Mouse (Mus musculus) lung, embryonic 16.5 days (tissue): ENCODE measurements at regions not wholly inside any gene's neighbourhood (a gene's known extent, or its start where the extent isn't known, plus 50 kb on each side); places are given as distances from the start of the nearest gene placed in this dataset.

Experiments
- ATAC-seq: fragments of 200-750 bp; cut with Nextera tagmentation; 2 replicates; pipeline ENCODE4 v1.8.0; 2017; ENCODE audit warnings: low read depth, mild to moderate bottlenecking, moderate library complexity
- H3K27ac ChIP-seq: fragments of 300-500 bp; sonication (generic); 2 replicates; pipeline ENCODE4 v1.5.1; 2014; ENCODE audit warnings: mild to moderate bottlenecking, control low read depth, low read length
- H3K27me3 ChIP-seq: fragments of 300-500 bp; sonication (generic); 2 replicates; pipeline ENCODE4 v1.6.1; 2014; ENCODE audit warnings: low read depth, low read length, mixed read lengths; ENCODE audit not compliant: control insufficient read depth, insufficient read depth
- H3K36me3 ChIP-seq: fragments of 300-500 bp; sonication (generic); 2 replicates; pipeline ENCODE4 v1.6.1; 2014; ENCODE audit warnings: low read length; ENCODE audit not compliant: control insufficient read depth, insufficient read depth
- H3K4me1 ChIP-seq: fragments of 300-500 bp; sonication (generic); replicated peaks from 2 replicates; pipeline ENCODE4 v1.6.1; 2014; ENCODE audit warnings: low read length, mixed read lengths; ENCODE audit not compliant: control insufficient read depth, insufficient read depth
- H3K4me2 ChIP-seq: fragments of 300-500 bp; sonication (generic); 2 replicates; pipeline ENCODE4 v1.6.1; 2014; ENCODE audit warnings: low read depth, low read length, control low read depth
- H3K4me3 ChIP-seq: fragments of 300-500 bp; sonication (generic); 2 replicates; pipeline ENCODE4 v1.5.1; 2014; ENCODE audit warnings: mild to moderate bottlenecking, low read length, control low read depth
- H3K9ac ChIP-seq: fragments of 300-500 bp; sonication (generic); 2 replicates; pipeline ENCODE4 v1.6.1; 2014; ENCODE audit warnings: low read length, control low read depth
- H3K9me3 ChIP-seq: fragments of 300-500 bp; sonication (generic); 2 replicates; pipeline ENCODE4 v1.6.1; 2016; ENCODE audit warnings: low read length; ENCODE audit not compliant: control insufficient read depth
- WGBS: fragments of 180-500 bp; shearing (Covaris S2); extraction: QIAGEN DNeasy Blood & Tissue Kit; methylation state at CpG from one replicate; pipeline ENCODE4 v1.1.7; 2014; 5-methylcytosine and 5-hydroxymethylcytosine counted together

GRCm38 (mm10) chr17:14532298-14532978 lies 161.6 kb downstream of the Thbs2 start:
- no peak overlapping the region for H3K27ac ChIP-seq
- H3K4me2 ChIP-seq = no peak overlapping the region
- peaks cover 13% of the 10 kb centered on the region; the same call in 1 of the 2 replicates for H3K27me3 ChIP-seq
- 53% methylated on average over 8 of the region's 8 CpGs for WGBS
- peak; percentile 73; the same call in 1 of the 2 replicates for ATAC-seq
- no peaks in the 10 kb centered on the region for H3K36me3 ChIP-seq
- no peaks in the 10 kb centered on the region for H3K9me3 ChIP-seq
- H3K4me3 ChIP-seq = no peak overlapping the region
- no peak overlapping the region for H3K9ac ChIP-seq
- no peaks in the 10 kb centered on the region for H3K4me1 ChIP-seq

GRCm38 (mm10) chr17:14531796-14532195 lies 162.2 kb downstream of the Thbs2 start:
- ATAC-seq = no peak
- H3K9ac ChIP-seq = no peak overlapping the region
- no peak overlapping the region for H3K4me2 ChIP-seq
- H3K9me3 ChIP-seq = no peaks in the 10 kb centered on the region
- H3K36me3 ChIP-seq = no peaks in the 10 kb centered on the region
- no peak overlapping the region for H3K27ac ChIP-seq
- no peak overlapping the region for H3K4me3 ChIP-seq
- H3K27me3 ChIP-seq = peaks cover 13% of the 10 kb centered on the region; the same call in 1 of the 2 replicates
- 77% methylated on average over 3 of the region's 3 CpGs for WGBS
- no peaks in the 10 kb centered on the region for H3K4me1 ChIP-seq

- Histone ChIP-seq H3K9ac (no peak overlapping the region), H3K4me3 (no peak overlapping the region), H3K27ac (no peak overlapping the region), H3K27me3 (peaks cover 13% of the 10 kb centered on the region), H3K36me3 (no peaks in the 10 kb centered on the region), H3K4me2 (no peak overlapping the region), H3K4me1 (no peaks in the 10 kb centered on the region), H3K9me3 (no peaks in the 10 kb centered on the region)
- no peak for ATAC-seq
- 79% methylated on average over 2 of the region's 2 CpGs for WGBS
Measured at GRCm38 (mm10) chr17:14527691-14528090, 166.3 kb downstream of the Thbs2 start.

- Histone ChIP-seq H3K36me3 (no peaks in the 10 kb centered on the region), H3K9ac (no peak overlapping the region), H3K4me1 (no peaks in the 10 kb centered on the region), H3K27ac (no peak overlapping the region), H3K4me2 (no peak overlapping the region), H3K4me3 (no peak overlapping the region), H3K9me3 (no peaks in the 10 kb centered on the region), H3K27me3 (peaks cover 26% of the 10 kb centered on the region)
- 80% methylated on average over 7 of the region's 7 CpGs for WGBS
- ATAC-seq = no peak
Measured at GRCm38 (mm10) chr17:14525255-14525654, 168.8 kb downstream of the Thbs2 start.

- 43% methylated on average over 13 of the region's 13 CpGs for WGBS
Measured at GRCm38 (mm10) chr17:14524426-14525236, 169.4 kb downstream of the Thbs2 start.

GRCm38 (mm10) chr17:14522011-14522410 lies 172.0 kb downstream of the Thbs2 start:
- Histone ChIP-seq H3K4me3 (no peak overlapping the region), H3K9ac (no peak overlapping the region), H3K27ac (no peak overlapping the region), H3K9me3 (no peaks in the 10 kb centered on the region), H3K36me3 (no peaks in the 10 kb centered on the region), H3K4me1 (no peaks in the 10 kb centered on the region), H3K4me2 (no peak overlapping the region), H3K27me3 (peaks cover 23% of the 10 kb centered on the region)
- ATAC-seq = no peak
- 67% methylated on average over 2 of the region's 2 CpGs for WGBS

More at GRCm38 (mm10) chr17:14524426-14525236, 169.4 kb downstream of the Thbs2 start:
- Histone ChIP-seq H3K4me3 (no peak overlapping the region), H3K9ac (no peak overlapping the region), H3K4me2 (no peak overlapping the region), H3K27ac (no peak overlapping the region), H3K9me3 (no peaks in the 10 kb centered on the region), H3K4me1 (no peaks in the 10 kb centered on the region), H3K27me3 (peaks cover 23% of the 10 kb centered on the region), H3K36me3 (no peaks in the 10 kb centered on the region)
- 0 out of 2 replicates have a peak, but pooled peaks have one; percentile 32 for ATAC-seq

- peak; percentile 18; the same call in 1 of the 2 replicates for ATAC-seq
- H3K4me1 ChIP-seq = no peaks in the 10 kb centered on the region
- H3K36me3 ChIP-seq = no peaks in the 10 kb centered on the region
- H3K27ac ChIP-seq = no peak overlapping the region
- 9% methylated on average over 5 of the region's 5 CpGs for WGBS
- no peak overlapping the region for H3K9ac ChIP-seq
- H3K4me2 ChIP-seq = no peak overlapping the region
- no peaks in the 10 kb centered on the region for H3K9me3 ChIP-seq
- no peak overlapping the region for H3K4me3 ChIP-seq
- peaks cover 23% of the 10 kb centered on the region for H3K27me3 ChIP-seq
Measured at GRCm38 (mm10) chr17:14520565-14520964, 173.5 kb downstream of the Thbs2 start.

- ATAC-seq = no peak
- Histone ChIP-seq H3K27ac (no peak overlapping the region), H3K9ac (no peak overlapping the region), H3K4me1 (no peaks in the 10 kb centered on the region), H3K9me3 (no peaks in the 10 kb centered on the region), H3K27me3 (peaks cover 23% of the 10 kb centered on the region), H3K4me3 (no peak overlapping the region), H3K36me3 (no peaks in the 10 kb centered on the region), H3K4me2 (no peak overlapping the region)
- WGBS = 59% methylated on average over 4 of the region's 4 CpGs
Measured at GRCm38 (mm10) chr17:14519367-14519766, 174.7 kb downstream of the Thbs2 start.

GRCm38 (mm10) chr17:14518216-14518615 lies 175.8 kb downstream of the Thbs2 start:
- H3K9me3 ChIP-seq = no peaks in the 10 kb centered on the region
- WGBS = 68% methylated on average over 12 of the region's 12 CpGs
- ATAC-seq = no peak
- no peaks in the 10 kb centered on the region for H3K4me1 ChIP-seq
- H3K27me3 ChIP-seq = peaks cover 19% of the 10 kb centered on the region
- H3K9ac ChIP-seq = no peak overlapping the region
- no peak overlapping the region for H3K4me2 ChIP-seq
- H3K36me3 ChIP-seq = no peaks in the 10 kb centered on the region
- no peak overlapping the region for H3K4me3 ChIP-seq
- no peak overlapping the region for H3K27ac ChIP-seq
